Mouse (Mus musculus): ENCODE results near the gene Zc3hav1.

GRCm38 (mm10) chr6:38263393-38264159 is 90.8 kb downstream of the Zc3hav1 start:
- no peak for TF ChIP-seq POLR2A (IDR thresholded peaks at IDR 0.05; ENCODE audit: low read depth, low read length)
- no peak for TF ChIP-seq CTCF (conservative IDR thresholded peaks at IDR 0.05; ENCODE audit: insufficient read depth, insufficient read length, low read depth, low read length)
